Mouse (Mus musculus) MEL (cell line): ENCODE data around the gene Fnbp1l. TPM values are rescaled to one million over a fixed set of nuclear protein-coding genes. Genes with fewer than 3 reads are reported as not detected.
A peak's percentile ranks its signal among the peaks of the same experiment; 100 is the strongest.

Experiments used
- DNase-seq: peaks from one replicate; pipeline ENCODE4 v3.0.0; 2011; ENCODE audit warnings: low read depth, low spot score
- H3K27ac ChIP-seq: 2 replicates; pipeline ENCODE4 v1.5.1; 2012; ENCODE audit warnings: low read depth, mild to moderate bottlenecking, control low read depth, low read length, moderate library complexity; ENCODE audit not compliant: control insufficient read depth
- H3K27me3 ChIP-seq, 2 experiments: fragments of 150-350 bp in 1 of 2; sonication (generic) in 1 of 2; 2 replicates each; pipeline ENCODE4 v1.6.1; 2012; ENCODE audit warnings: low read length in 2 of 2, mild to moderate bottlenecking in 2 of 2, improper control_type of control experiment in 1 of 2, moderate library complexity in 1 of 2; ENCODE audit not compliant: insufficient read depth in 2 of 2, control insufficient read depth in 1 of 2
- H3K36me3 ChIP-seq, 2 experiments: 2 replicates each; pipeline ENCODE4 v1.6.1; 2012 to 2014; ENCODE audit warnings: low read length in 2 of 2, improper control_type of control experiment in 1 of 2, inconsistent platforms in 1 of 2, mild to moderate bottlenecking in 1 of 2; ENCODE audit not compliant: insufficient read depth in 2 of 2, control insufficient read depth in 1 of 2
- H3K4me1 ChIP-seq, 2 experiments: fragments of 150-350 bp in 1 of 2; sonication (generic) in 1 of 2; 2 replicates each; pipeline ENCODE4 v1.6.1; 2012; ENCODE audit warnings: low read length in 2 of 2, improper control_type of control experiment in 1 of 2, mild to moderate bottlenecking in 1 of 2; ENCODE audit not compliant: insufficient read depth in 2 of 2, control insufficient read depth in 1 of 2
- H3K4me3 ChIP-seq, 2 experiments: fragments of 150-350 bp in 1 of 2; sonication (generic) in 1 of 2; 2 replicates each; pipeline ENCODE4 v1.5.1; 2012; ENCODE audit warnings: low read depth in 2 of 2, low read length in 2 of 2, mild to moderate bottlenecking in 2 of 2, moderate library complexity in 2 of 2, control low read depth in 1 of 2, improper control_type of control experiment in 1 of 2; ENCODE audit not compliant: control insufficient read depth in 1 of 2, insufficient read depth in 1 of 2
- H3K79me2 ChIP-seq: 2 replicates; pipeline ENCODE4 v1.6.1; 2012; ENCODE audit warnings: mild to moderate bottlenecking, low read length, moderate library complexity; ENCODE audit not compliant: control insufficient read depth, poor library complexity, insufficient read depth
- H3K9ac ChIP-seq: 2 replicates; pipeline ENCODE4 v1.6.1; 2012; ENCODE audit warnings: low read depth, mild to moderate bottlenecking, control low read depth, low read length, moderate library complexity; ENCODE audit not compliant: control insufficient read depth, poor library complexity, severe bottlenecking
- H3K9me3 ChIP-seq: fragments of 150-350 bp; sonication (generic); replicated peaks from 2 replicates; pipeline ENCODE4 v1.6.1; 2012; ENCODE audit warnings: mild to moderate bottlenecking, low read length, improper control_type of control experiment, moderate library complexity; ENCODE audit not compliant: insufficient read depth
- BHLHE40 ChIP-seq: IDR thresholded peaks from 2 replicates; pipeline ENCODE4 v1.6.1; 2012; ENCODE audit warnings: low read depth, mild to moderate bottlenecking, inconsistent platforms, low read length, improper control_type of control experiment, borderline replicate concordance
- CHD1 ChIP-seq: IDR thresholded peaks from 2 replicates; pipeline ENCODE4 v1.6.1; 2012; ENCODE audit warnings: low read depth, mild to moderate bottlenecking, inconsistent platforms, low read length, improper control_type of control experiment
- CHD2 ChIP-seq: IDR thresholded peaks from 2 replicates; pipeline ENCODE4 v1.6.1; 2011; ENCODE audit warnings: low read length, improper control_type of control experiment
- CTCF ChIP-seq, 3 experiments: IDR thresholded peaks in 2 of 3; conservative IDR thresholded peaks in 1 of 3; 2 replicates each; pipeline ENCODE4 v1.5.1; 2011 to 2012; ENCODE audit warnings: low read length in 3 of 3, low read depth in 2 of 3, mild to moderate bottlenecking in 2 of 3, improper control_type of control experiment in 1 of 3, inconsistent platforms in 1 of 3, mixed read lengths in 1 of 3, moderate library complexity in 1 of 3; ENCODE audit not compliant: control insufficient read depth in 1 of 3, insufficient read depth in 1 of 3, poor library complexity in 1 of 3, severe bottlenecking in 1 of 3
- EP300 ChIP-seq, 2 experiments: IDR thresholded peaks; 2 replicates each; pipeline ENCODE4 v1.6.1; 2011; ENCODE audit warnings: improper control_type of control experiment in 2 of 2, low read length in 2 of 2, low read depth in 1 of 2, mild to moderate bottlenecking in 1 of 2
- ETS1 ChIP-seq: IDR thresholded peaks from 2 replicates; pipeline ENCODE4 v1.6.1; 2012; ENCODE audit warnings: low read depth, mild to moderate bottlenecking, inconsistent platforms, low read length, improper control_type of control experiment, moderate library complexity
- GABPA ChIP-seq: IDR thresholded peaks from 2 replicates; pipeline ENCODE4 v1.6.1; 2012; ENCODE audit warnings: low read depth, mild to moderate bottlenecking, inconsistent platforms, low read length, improper control_type of control experiment, moderate library complexity
- GATA1 ChIP-seq: IDR thresholded peaks from 2 replicates; pipeline ENCODE4 v1.6.1; 2011; ENCODE audit warnings: low read depth, low read length, improper control_type of control experiment
- HCFC1 ChIP-seq: IDR thresholded peaks from 2 replicates; pipeline ENCODE4 v1.6.1; 2012; ENCODE audit warnings: low read depth, mild to moderate bottlenecking, inconsistent platforms, low read length, improper control_type of control experiment, moderate library complexity
- KAT2A ChIP-seq: conservative IDR thresholded peaks from 2 replicates; pipeline ENCODE4 v1.6.1; 2012; ENCODE audit warnings: low read depth, low read length, improper control_type of control experiment, inconsistent platforms
- MAX ChIP-seq: IDR thresholded peaks from 2 replicates; pipeline ENCODE4 v1.6.1; 2011; ENCODE audit warnings: low read length, improper control_type of control experiment
- MAZ ChIP-seq: IDR thresholded peaks from 2 replicates; pipeline ENCODE4 v1.6.1; 2012; ENCODE audit warnings: low read depth, mild to moderate bottlenecking, inconsistent platforms, low read length, improper control_type of control experiment
- MYB ChIP-seq: IDR thresholded peaks from 2 replicates; pipeline ENCODE4 v1.6.1; 2011; ENCODE audit warnings: mild to moderate bottlenecking, low read depth, low read length, improper control_type of control experiment
- MYC ChIP-seq: IDR thresholded peaks from 2 replicates; pipeline ENCODE4 v1.6.1; 2011; ENCODE audit warnings: low read depth, mild to moderate bottlenecking, low read length, improper control_type of control experiment, moderate library complexity
- NRF1 ChIP-seq: IDR thresholded peaks from 2 replicates; pipeline ENCODE4 v1.6.1; 2014; ENCODE audit warnings: low read depth, mild to moderate bottlenecking, inconsistent platforms, low read length, improper control_type of control experiment, moderate library complexity; ENCODE audit not compliant: poor library complexity, insufficient read depth, severe bottlenecking
- POLR2A ChIP-seq, 2 experiments: IDR thresholded peaks; 2 replicates each; pipeline ENCODE4 v1.6.1; 2011 to 2012; ENCODE audit warnings: low read length in 2 of 2, mild to moderate bottlenecking in 2 of 2, control low read depth in 1 of 2, improper control_type of control experiment in 1 of 2, low read depth in 1 of 2, moderate library complexity in 1 of 2; ENCODE audit not compliant: control insufficient read depth in 1 of 2, insufficient read depth in 1 of 2, poor library complexity in 1 of 2
- POLR2AphosphoS2 ChIP-seq: IDR thresholded peaks from 2 replicates; pipeline ENCODE4 v1.6.1; 2011; ENCODE audit warnings: low read length, improper control_type of control experiment
- POLR2AphosphoS5 ChIP-seq: IDR thresholded peaks from 2 replicates; pipeline ENCODE4 v1.6.1; 2012; ENCODE audit warnings: low read depth, borderline replicate concordance, mild to moderate bottlenecking, inconsistent platforms, low read length, moderate library complexity, mixed read lengths
- RAD21 ChIP-seq: IDR thresholded peaks from 2 replicates; pipeline ENCODE4 v1.6.1; 2011; ENCODE audit warnings: mild to moderate bottlenecking, low read depth, low read length, improper control_type of control experiment
- RCOR1 ChIP-seq: IDR thresholded peaks from 2 replicates; pipeline ENCODE4 v1.6.1; 2012; ENCODE audit warnings: low read depth, mild to moderate bottlenecking, inconsistent platforms, low read length, improper control_type of control experiment
- SMC3 ChIP-seq: IDR thresholded peaks from 2 replicates; pipeline ENCODE4 v1.6.1; 2011; ENCODE audit warnings: low read depth, low read length, improper control_type of control experiment
- TBP ChIP-seq: IDR thresholded peaks from 2 replicates; pipeline ENCODE4 v1.8.0; 2011; ENCODE audit warnings: low read depth, low read length, improper control_type of control experiment
- ZC3H11A ChIP-seq: IDR thresholded peaks from 2 replicates; pipeline ENCODE4 v1.6.1; 2012; ENCODE audit warnings: low read depth, mild to moderate bottlenecking, inconsistent platforms, low read length, improper control_type of control experiment
- ZKSCAN1 ChIP-seq: IDR thresholded peaks from 2 replicates; pipeline ENCODE4 v1.6.1; 2012; ENCODE audit warnings: low read depth, mild to moderate bottlenecking, inconsistent platforms, low read length, improper control_type of control experiment, moderate library complexity
- ZMIZ1 ChIP-seq: IDR thresholded peaks from 2 replicates; pipeline ENCODE4 v1.6.1; 2012; ENCODE audit warnings: low read depth, mild to moderate bottlenecking, inconsistent platforms, low read length, improper control_type of control experiment, moderate library complexity
- polyA plus RNA-seq, 2 experiments: library from polyadenylated mRNA; stranded (reverse) in 1 of 2; unstranded in 1 of 2; fragments of >175 nt in 1 of 2; fragments of >200 nt in 1 of 2; gene quantifications; 2 replicates each; pipeline versions ENCODE4 v1.2.1 to v1.2.4; 2012; ENCODE audit warnings: low replicate concordance in 2 of 2, low read depth in 1 of 2; ENCODE audit not compliant: insufficient read length in 2 of 2, insufficient read depth in 1 of 2, missing spikeins in 1 of 2
- total RNA-seq: library from RNA; depleted of rRNA; stranded (reverse); fragments of 300-350 nt; gene quantifications from 2 replicates; pipeline ENCODE4 v1.2.3, GENCODE M21; 2012

Fnbp1l gene
- total and polyA plus RNA-seq, 3 experiments: not detected

- Histone ChIP-seq H3K27me3 (no peaks in the 10 kb centered on the region), H3K79me2 (no peaks in the 10 kb centered on the region), H3K27ac (no peak overlapping the region), H3K9ac (no peak overlapping the region), H3K4me3 (no peak overlapping the region), H3K4me1 (no peaks in the 10 kb centered on the region), H3K36me3 (no peaks in the 10 kb centered on the region), H3K9me3 (no peaks in the 10 kb centered on the region)
- DNase-seq: peak; percentile 95
- TF ChIP-seq CHD2 (no peak), KAT2A (no peak), MYC (0 out of 2 replicates have a peak, but pooled peaks have one; percentile 47), MAX (0 out of 2 replicates have a peak, but pooled peaks have one; percentile 46), CTCF (IDR thresholded peaks at IDR 0.05 in 2 of 3, conservative IDR thresholded peaks at IDR 0.05 in 1 of 3; ENCODE audit: control insufficient read depth in 1 of 3, insufficient read depth in 1 of 3, low read depth in 2 of 3, low read length in 3 of 3, poor library complexity in 1 of 3, severe bottlenecking in 1 of 3) (peak; percentile 84 to 97 (median 88)), SMC3 (peak; percentile 94), ZC3H11A (peak; percentile 70), EP300 (IDR thresholded peaks at IDR 0.05; ENCODE audit: low read depth in 1 of 2, low read length in 2 of 2) (no peak), MYB (no peak), POLR2A (IDR thresholded peaks at IDR 0.05; ENCODE audit: control insufficient read depth in 1 of 2, insufficient read depth in 1 of 2, low read depth in 1 of 2, low read length in 2 of 2, poor library complexity in 1 of 2) (no peak), GATA1 (no peak), POLR2AphosphoS5 (no peak), ZMIZ1 (no peak), POLR2AphosphoS2 (no peak), RAD21 (peak; percentile 70), CHD1 (no peak), ZKSCAN1 (no peak), TBP (no peak), BHLHE40 (no peak)
Observed at GRCm38 (mm10) chr3:122638329-122639196, 19.0 kb upstream of the Fnbp1l start.

GRCm38 (mm10) chr3:122637280-122637679 lies 17.8 kb upstream of the Fnbp1l start:
- Histone ChIP-seq H3K27me3 (no peaks in the 10 kb centered on the region), H3K4me1 (no peaks in the 10 kb centered on the region), H3K36me3 (no peaks in the 10 kb centered on the region), H3K9me3 (no peaks in the 10 kb centered on the region), H3K79me2 (no peaks in the 10 kb centered on the region), H3K9ac (no peak overlapping the region), H3K4me3 (no peak overlapping the region), H3K27ac (no peak overlapping the region)
- TF ChIP-seq POLR2AphosphoS5 (no peak), POLR2A (IDR thresholded peaks at IDR 0.05; ENCODE audit: control insufficient read depth in 1 of 2, insufficient read depth in 1 of 2, low read depth in 1 of 2, low read length in 2 of 2, poor library complexity in 1 of 2) (no peak), NRF1 (no peak), MAX (no peak), CHD1 (no peak), MYB (no peak), HCFC1 (no peak), GABPA (no peak), POLR2AphosphoS2 (no peak), MAZ (no peak), ZMIZ1 (no peak), RCOR1 (no peak), ETS1 (no peak), ZKSCAN1 (no peak)
- no peak for DNase-seq
